In genomic region chr17:87050469-87051175, GRCm38 (mm10) we compare ENCODE assay signal across 8 mouse cellular contexts. TPM values are rescaled to one million over a fixed set of nuclear protein-coding genes. Genes with fewer than 3 reads are reported as not detected.
DNase-seq lines count a peak whose midpoint lies in the region; ATAC-seq and TF ChIP-seq lines count a peak whose summit lies in the region.

No protein-coding gene starts in this region.

- H3K27me3 ChIP-seq in forebrain, embryonic 11.5 days (ENCODE audit: control insufficient read depth, insufficient read depth, low read length), result no peaks in the 10 kb centered on the region
- H3K27me3 ChIP-seq in forebrain, embryonic 12.5 days, result no peaks in the 10 kb centered on the region
- no peaks in the 10 kb centered on the region for H3K27me3 ChIP-seq in midbrain, embryonic 14.5 days (ENCODE audit: control insufficient read depth, insufficient read depth, low read length)
- no peaks in the 10 kb centered on the region for H3K27me3 ChIP-seq in midbrain, embryonic 11.5 days (ENCODE audit: control insufficient read depth, insufficient read depth, low read length)
- H3K27me3 ChIP-seq in midbrain, postnatal 0 days (ENCODE audit: insufficient read depth, low read length), result no peaks in the 10 kb centered on the region

- DNase-seq in forebrain, embryonic 11.5 days (ENCODE audit: low spot score), result peak; percentile 50
- DNase-seq in midbrain, embryonic 14.5 days, result peak; percentile 56
- DNase-seq in midbrain, embryonic 11.5 days (ENCODE audit: low spot score, missing footprints), result no peak
- peak; percentile 78 for DNase-seq in kidney, adult 9 months
- peak; percentile 74 for DNase-seq in midbrain, postnatal 0 days (ENCODE audit: low spot score)
- no peak for DNase-seq in spleen, postnatal 4 days (ENCODE audit: low spot score in 2 of 2)
- DNase-seq in cerebellum, postnatal 36 days, result no peak

- 62% methylated on average over 9 of the region's 9 CpGs for WGBS in forebrain, embryonic 11.5 days
- WGBS in forebrain, embryonic 12.5 days, result 55% methylated on average over 9 of the region's 9 CpGs
- WGBS in midbrain, embryonic 14.5 days, result 64% methylated on average over 9 of the region's 9 CpGs
- 64% methylated on average over 9 of the region's 9 CpGs for WGBS in midbrain, embryonic 11.5 days
- 40% methylated on average over 9 of the region's 9 CpGs for WGBS in midbrain, postnatal 0 days

- no peak for TF ChIP-seq CTCF in midbrain, postnatal 0 days (IDR thresholded peaks at IDR 0.05)

- no peak overlapping the region for H3K4me3 ChIP-seq in forebrain, embryonic 11.5 days (ENCODE audit: low read depth, low read length)
- H3K4me3 ChIP-seq in forebrain, embryonic 12.5 days (replicated peaks), result no peak overlapping the region
- H3K4me3 ChIP-seq in midbrain, embryonic 14.5 days (replicated peaks; ENCODE audit: low read depth, low read length), result no peak overlapping the region
- no peak overlapping the region for H3K4me3 ChIP-seq in midbrain, embryonic 11.5 days (ENCODE audit: low read depth, low read length)
- no peak overlapping the region for H3K4me3 ChIP-seq in midbrain, postnatal 0 days (ENCODE audit: low read depth, low read length)

- H3K4me2 ChIP-seq in forebrain, embryonic 11.5 days (ENCODE audit: low read depth, low read length, severe bottlenecking), result no peak overlapping the region
- no peak overlapping the region for H3K4me2 ChIP-seq in forebrain, embryonic 12.5 days
- H3K4me2 ChIP-seq in midbrain, embryonic 14.5 days (ENCODE audit: low read length), result no peak overlapping the region
- no peak overlapping the region for H3K4me2 ChIP-seq in midbrain, embryonic 11.5 days
- no peak overlapping the region for H3K4me2 ChIP-seq in midbrain, postnatal 0 days (ENCODE audit: low read depth, low read length, poor library complexity, severe bottlenecking)

- H3K4me1 ChIP-seq in forebrain, embryonic 11.5 days (replicated peaks; ENCODE audit: control insufficient read depth, insufficient read depth, low read length), result no peaks in the 10 kb centered on the region
- H3K4me1 ChIP-seq in forebrain, embryonic 12.5 days, result peaks cover 4% of the 10 kb centered on the region; the same call in 1 of the 2 replicates
- no peaks in the 10 kb centered on the region for H3K4me1 ChIP-seq in midbrain, embryonic 14.5 days (ENCODE audit: control insufficient read depth, insufficient read depth, low read length)
- H3K4me1 ChIP-seq in midbrain, embryonic 11.5 days (ENCODE audit: control insufficient read depth, insufficient read depth, low read length), result no peaks in the 10 kb centered on the region
- peaks cover 4% of the 10 kb centered on the region; the same call in 1 of the 2 replicates for H3K4me1 ChIP-seq in midbrain, postnatal 0 days (ENCODE audit: insufficient read depth, low read length)

- H3K36me3 ChIP-seq in forebrain, embryonic 11.5 days (ENCODE audit: control insufficient read depth, insufficient read depth, low read length), result no peaks in the 10 kb centered on the region
- no peaks in the 10 kb centered on the region for H3K36me3 ChIP-seq in forebrain, embryonic 12.5 days (replicated peaks)
- no peaks in the 10 kb centered on the region for H3K36me3 ChIP-seq in midbrain, embryonic 14.5 days (ENCODE audit: control insufficient read depth, insufficient read depth, low read length)
- H3K36me3 ChIP-seq in midbrain, embryonic 11.5 days (ENCODE audit: control insufficient read depth, insufficient read depth, low read length), result no peaks in the 10 kb centered on the region
- H3K36me3 ChIP-seq in midbrain, postnatal 0 days (ENCODE audit: insufficient read depth, low read length), result no peaks in the 10 kb centered on the region

- H3K27ac ChIP-seq in forebrain, embryonic 11.5 days (ENCODE audit: low read depth, low read length), result no peak overlapping the region
- no peak overlapping the region for H3K27ac ChIP-seq in forebrain, embryonic 12.5 days
- H3K27ac ChIP-seq in midbrain, embryonic 14.5 days (replicated peaks; ENCODE audit: low read depth, low read length), result no peak overlapping the region
- H3K27ac ChIP-seq in midbrain, embryonic 11.5 days (ENCODE audit: low read depth, low read length), result no peak overlapping the region; the same call in 1 of the 2 replicates
- H3K27ac ChIP-seq in midbrain, postnatal 0 days (ENCODE audit: low read depth, low read length), result no peak overlapping the region

- H3K9me3 ChIP-seq in forebrain, embryonic 11.5 days (ENCODE audit: control insufficient read depth, low read length), result no peaks in the 10 kb centered on the region
- H3K9me3 ChIP-seq in forebrain, embryonic 12.5 days, result no peaks in the 10 kb centered on the region
- no peaks in the 10 kb centered on the region for H3K9me3 ChIP-seq in midbrain, embryonic 14.5 days (ENCODE audit: control insufficient read depth, low read length)
- no peaks in the 10 kb centered on the region for H3K9me3 ChIP-seq in midbrain, embryonic 11.5 days (ENCODE audit: control insufficient read depth, low read length)
- H3K9me3 ChIP-seq in midbrain, postnatal 0 days (ENCODE audit: low read length), result no peaks in the 10 kb centered on the region

- H3K9ac ChIP-seq in forebrain, embryonic 11.5 days (ENCODE audit: low read length), result no peak overlapping the region
- no peak overlapping the region for H3K9ac ChIP-seq in forebrain, embryonic 12.5 days
- no peak overlapping the region for H3K9ac ChIP-seq in midbrain, embryonic 14.5 days (replicated peaks; ENCODE audit: low read length)
- H3K9ac ChIP-seq in midbrain, embryonic 11.5 days (ENCODE audit: low read length), result no peak overlapping the region
- no peak overlapping the region for H3K9ac ChIP-seq in midbrain, postnatal 0 days (replicated peaks; ENCODE audit: low read length, poor library complexity, severe bottlenecking)

- 0 out of 2 replicates have a peak, but pooled peaks have one; percentile 27 for ATAC-seq in forebrain, embryonic 11.5 days (replicated peaks; ENCODE audit: low FRiP score)
- no peak; the same call in 1 of the 2 replicates for ATAC-seq in forebrain, embryonic 12.5 days (ENCODE audit: low FRiP score)
- no peak for ATAC-seq in midbrain, embryonic 14.5 days (ENCODE audit: low FRiP score, low TSS enrichment)
- no peak for ATAC-seq in midbrain, embryonic 11.5 days (ENCODE audit: low FRiP score)
- peak; percentile 48; the same call in 1 of the 2 replicates for ATAC-seq in midbrain, postnatal 0 days (ENCODE audit: low FRiP score)

RNA-seq across cellular contexts. Expression of gene Cript, which starts 25.3 kb away (rescaled TPM):
- 147 and 169 TPM in 2 replicates for polyA plus RNA-seq in forebrain, embryonic 11.5 days (2014; fragmentation: Nextera tagmentation; extraction: Ambion mirVana)
- 177 and 179 TPM in 2 replicates for polyA plus RNA-seq in forebrain, embryonic 12.5 days (2016; fragmentation: Nextera tagmentation; extraction: Ambion mirVana)
- 246 and 249 TPM in 2 replicates for polyA plus RNA-seq in midbrain, embryonic 14.5 days (2014; fragmentation: Nextera tagmentation; extraction: Ambion mirVana)
- 211 and 229 TPM in 2 replicates for polyA plus RNA-seq in midbrain, embryonic 11.5 days (2014; fragmentation: Nextera tagmentation; extraction: Ambion mirVana)
- total RNA-seq in midbrain, postnatal 0 days (2014; rRNA removed), result 51.4 and 51.6 TPM in 2 replicates
- 194 and 199 TPM in 2 replicates for polyA plus RNA-seq in midbrain, postnatal 0 days (2015; fragmentation: Nextera tagmentation; extraction: Ambion mirVana)

RNA-seq across cellular contexts. Expression of gene Pigf, which starts 25.4 kb away (rescaled TPM):
- polyA plus RNA-seq in forebrain, embryonic 11.5 days (2014; fragmentation: Nextera tagmentation; extraction: Ambion mirVana), result 38.6 and 43.8 TPM in 2 replicates
- 36.7 and 39.2 TPM in 2 replicates for polyA plus RNA-seq in forebrain, embryonic 12.5 days (2016; fragmentation: Nextera tagmentation; extraction: Ambion mirVana)
- polyA plus RNA-seq in midbrain, embryonic 14.5 days (2014; fragmentation: Nextera tagmentation; extraction: Ambion mirVana), result 38.0 and 42.6 TPM in 2 replicates
- polyA plus RNA-seq in midbrain, embryonic 11.5 days (2014; fragmentation: Nextera tagmentation; extraction: Ambion mirVana), result 48.5 and 50.2 TPM in 2 replicates
- total RNA-seq in midbrain, postnatal 0 days (2014; rRNA removed), result 21.6 and 22.0 TPM in 2 replicates
- polyA plus RNA-seq in midbrain, postnatal 0 days (2015; fragmentation: Nextera tagmentation; extraction: Ambion mirVana), result 29.4 and 31.3 TPM in 2 replicates

RNA-seq across cellular contexts. Expression of gene Socs5, which starts 56.9 kb away (rescaled TPM):
- 10.5 and 11.0 TPM in 2 replicates for polyA plus RNA-seq in forebrain, embryonic 11.5 days (2014; fragmentation: Nextera tagmentation; extraction: Ambion mirVana)
- polyA plus RNA-seq in forebrain, embryonic 12.5 days (2016; fragmentation: Nextera tagmentation; extraction: Ambion mirVana), result 11.6 and 12.8 TPM in 2 replicates
- polyA plus RNA-seq in midbrain, embryonic 14.5 days (2014; fragmentation: Nextera tagmentation; extraction: Ambion mirVana), result 17.6 and 20.1 TPM in 2 replicates
- 13.0 and 15.5 TPM in 2 replicates for polyA plus RNA-seq in midbrain, embryonic 11.5 days (2014; fragmentation: Nextera tagmentation; extraction: Ambion mirVana)
- total RNA-seq in midbrain, postnatal 0 days (2014; rRNA removed), result 21.3 and 27.0 TPM in 2 replicates
- polyA plus RNA-seq in midbrain, postnatal 0 days (2015; fragmentation: Nextera tagmentation; extraction: Ambion mirVana), result 13.0 and 13.1 TPM in 2 replicates

Comparison
In these comparisons a context has a peak if more than half of its experiments do, and no peak if none do; other contexts are left out.
1. ATAC-seq: peak in forebrain, embryonic 11.5 days (single experiment) and midbrain, postnatal 0 days (single experiment); none in forebrain, embryonic 12.5 days (single experiment), midbrain, embryonic 14.5 days (single experiment) and midbrain, embryonic 11.5 days (single experiment).
2. DNase-seq: peak in forebrain, embryonic 11.5 days (single experiment), midbrain, embryonic 14.5 days (single experiment), kidney, adult 9 months (single experiment) and midbrain, postnatal 0 days (single experiment); none in midbrain, embryonic 11.5 days (single experiment), spleen, postnatal 4 days (0 of 2) and cerebellum, postnatal 36 days (0 of 2).